Mouse (Mus musculus): ENCODE measurements at regions not wholly inside any gene's neighbourhood (a gene's known extent, or its start where the extent isn't known, plus 50 kb on each side); places are given as distances from the start of the nearest gene placed in this dataset.

GRCm38 (mm10) chrX:161582019-161582659 lies 134.7 kb upstream of the Rai2 start:
- H3K9ac ChIP-seq (replicated peaks; ENCODE audit: low read depth, low read length) = no peak overlapping the region
- no peaks in the 10 kb centered on the region for H3K4me1 ChIP-seq (ENCODE audit: control insufficient read depth, insufficient read depth, low read length)
- no peaks in the 10 kb centered on the region for H3K27me3 ChIP-seq (ENCODE audit: control insufficient read depth, insufficient read depth, low read length)
- no peak overlapping the region for H3K27ac ChIP-seq (ENCODE audit: low read length)
- ATAC-seq (ENCODE audit: insufficient number of reproducible peaks, insufficient read depth, low FRiP score, low read depth) = no peak
- no peak overlapping the region for H3K4me2 ChIP-seq (replicated peaks; ENCODE audit: low read depth, low read length)
- no peaks in the 10 kb centered on the region for H3K36me3 ChIP-seq (ENCODE audit: control insufficient read depth, insufficient read depth, low read length)
- WGBS = 72% methylated on average over 5 of the region's 5 CpGs
- H3K4me3 ChIP-seq (ENCODE audit: low read depth, low read length) = no peak overlapping the region
- no peaks in the 10 kb centered on the region for H3K9me3 ChIP-seq (ENCODE audit: control insufficient read depth, low read depth, low read length)

- WGBS = 80% methylated on average over 2 of the region's 2 CpGs
- no peak overlapping the region for H3K4me2 ChIP-seq (replicated peaks; ENCODE audit: low read depth, low read length)
These were observed 133.0 kb upstream of the Rai2 start for GRCm38 (mm10) chrX:161583872-161584271.

GRCm38 (mm10) chrX:161633869-161634268 lies 83.0 kb upstream of the Rai2 start:
- Histone ChIP-seq H3K4me2 (replicated peaks; ENCODE audit: low read depth, low read length) (no peak overlapping the region), H3K27ac (ENCODE audit: low read length) (no peak overlapping the region), H3K9me3 (ENCODE audit: control insufficient read depth, low read depth, low read length) (no peaks in the 10 kb centered on the region), H3K27me3 (ENCODE audit: control insufficient read depth, insufficient read depth, low read length) (no peaks in the 10 kb centered on the region), H3K4me3 (ENCODE audit: low read depth, low read length) (no peak overlapping the region), H3K36me3 (ENCODE audit: control insufficient read depth, insufficient read depth, low read length) (no peaks in the 10 kb centered on the region), H3K9ac (replicated peaks; ENCODE audit: low read depth, low read length) (no peak overlapping the region), H3K4me1 (ENCODE audit: control insufficient read depth, insufficient read depth, low read length) (no peaks in the 10 kb centered on the region)
- 80% methylated on average over 5 of the region's 5 CpGs for WGBS
- ATAC-seq (ENCODE audit: insufficient number of reproducible peaks, insufficient read depth, low FRiP score, low read depth) = no peak

More at GRCm38 (mm10) chrX:161583872-161584271, 133.0 kb upstream of the Rai2 start:
- Histone ChIP-seq H3K27ac (ENCODE audit: low read length) (no peak overlapping the region), H3K4me3 (ENCODE audit: low read depth, low read length) (no peak overlapping the region), H3K27me3 (ENCODE audit: control insufficient read depth, insufficient read depth, low read length) (no peaks in the 10 kb centered on the region), H3K9ac (replicated peaks; ENCODE audit: low read depth, low read length) (no peak overlapping the region), H3K36me3 (ENCODE audit: control insufficient read depth, insufficient read depth, low read length) (no peaks in the 10 kb centered on the region), H3K9me3 (ENCODE audit: control insufficient read depth, low read depth, low read length) (no peaks in the 10 kb centered on the region), H3K4me1 (ENCODE audit: control insufficient read depth, insufficient read depth, low read length) (no peaks in the 10 kb centered on the region)
- ATAC-seq (ENCODE audit: insufficient number of reproducible peaks, insufficient read depth, low FRiP score, low read depth) = no peak

GRCm38 (mm10) chrX:161634342-161634741 lies 82.5 kb upstream of the Rai2 start:
- WGBS = 71% methylated on average over 2 of the region's 2 CpGs
- ATAC-seq (ENCODE audit: insufficient number of reproducible peaks, insufficient read depth, low FRiP score, low read depth) = no peak

GRCm38 (mm10) chrX:161635678-161636077 lies 81.2 kb upstream of the Rai2 start:
- H3K4me1 ChIP-seq (ENCODE audit: control insufficient read depth, insufficient read depth, low read length) = no peaks in the 10 kb centered on the region
- H3K9ac ChIP-seq (replicated peaks; ENCODE audit: low read depth, low read length) = no peak overlapping the region
- no peak overlapping the region for H3K4me3 ChIP-seq (ENCODE audit: low read depth, low read length)
- no peak for ATAC-seq (ENCODE audit: insufficient number of reproducible peaks, insufficient read depth, low FRiP score, low read depth)
- no peak overlapping the region for H3K4me2 ChIP-seq (replicated peaks; ENCODE audit: low read depth, low read length)
- H3K36me3 ChIP-seq (ENCODE audit: control insufficient read depth, insufficient read depth, low read length) = no peaks in the 10 kb centered on the region
- 43% methylated on average over 9 of the region's 9 CpGs for WGBS
- H3K27ac ChIP-seq (ENCODE audit: low read length) = no peak overlapping the region
- H3K27me3 ChIP-seq (ENCODE audit: control insufficient read depth, insufficient read depth, low read length) = no peaks in the 10 kb centered on the region
- no peaks in the 10 kb centered on the region for H3K9me3 ChIP-seq (ENCODE audit: control insufficient read depth, low read depth, low read length)

More at GRCm38 (mm10) chrX:161634342-161634741, 82.5 kb upstream of the Rai2 start:
- no peak overlapping the region for H3K27ac ChIP-seq (ENCODE audit: low read length)
- no peaks in the 10 kb centered on the region for H3K27me3 ChIP-seq (ENCODE audit: control insufficient read depth, insufficient read depth, low read length)
- H3K4me3 ChIP-seq (ENCODE audit: low read depth, low read length) = no peak overlapping the region
- no peaks in the 10 kb centered on the region for H3K4me1 ChIP-seq (ENCODE audit: control insufficient read depth, insufficient read depth, low read length)
- no peaks in the 10 kb centered on the region for H3K9me3 ChIP-seq (ENCODE audit: control insufficient read depth, low read depth, low read length)
- H3K36me3 ChIP-seq (ENCODE audit: control insufficient read depth, insufficient read depth, low read length) = no peaks in the 10 kb centered on the region
- no peak overlapping the region for H3K9ac ChIP-seq (replicated peaks; ENCODE audit: low read depth, low read length)
- H3K4me2 ChIP-seq (replicated peaks; ENCODE audit: low read depth, low read length) = no peak overlapping the region

- no peak for ATAC-seq (ENCODE audit: insufficient number of reproducible peaks, insufficient read depth, low FRiP score, low read depth)
- Histone ChIP-seq H3K27ac (ENCODE audit: low read length) (no peak overlapping the region), H3K9ac (replicated peaks; ENCODE audit: low read depth, low read length) (no peak overlapping the region), H3K27me3 (ENCODE audit: control insufficient read depth, insufficient read depth, low read length) (no peaks in the 10 kb centered on the region), H3K4me3 (ENCODE audit: low read depth, low read length) (no peak overlapping the region), H3K4me1 (ENCODE audit: control insufficient read depth, insufficient read depth, low read length) (no peaks in the 10 kb centered on the region), H3K9me3 (ENCODE audit: control insufficient read depth, low read depth, low read length) (no peaks in the 10 kb centered on the region), H3K36me3 (ENCODE audit: control insufficient read depth, insufficient read depth, low read length) (no peaks in the 10 kb centered on the region), H3K4me2 (replicated peaks; ENCODE audit: low read depth, low read length) (no peak overlapping the region)
- 77% methylated on average over 2 of the region's 2 CpGs for WGBS
These were observed 63.8 kb upstream of the Rai2 start for GRCm38 (mm10) chrX:161653106-161653505.

- no peak overlapping the region for H3K4me3 ChIP-seq (ENCODE audit: low read depth, low read length)
- no peaks in the 10 kb centered on the region for H3K36me3 ChIP-seq (ENCODE audit: control insufficient read depth, insufficient read depth, low read length)
- no peak overlapping the region for H3K4me2 ChIP-seq (replicated peaks; ENCODE audit: low read depth, low read length)
- ATAC-seq (ENCODE audit: insufficient number of reproducible peaks, insufficient read depth, low FRiP score, low read depth) = no peak
- no peak overlapping the region for H3K27ac ChIP-seq (ENCODE audit: low read length)
- 66% methylated on average over 3 of the region's 3 CpGs for WGBS
- no peaks in the 10 kb centered on the region for H3K4me1 ChIP-seq (ENCODE audit: control insufficient read depth, insufficient read depth, low read length)
- no peaks in the 10 kb centered on the region for H3K27me3 ChIP-seq (ENCODE audit: control insufficient read depth, insufficient read depth, low read length)
- H3K9ac ChIP-seq (replicated peaks; ENCODE audit: low read depth, low read length) = no peak overlapping the region
- no peaks in the 10 kb centered on the region for H3K9me3 ChIP-seq (ENCODE audit: control insufficient read depth, low read depth, low read length)
These were observed 56.8 kb upstream of the Rai2 start for GRCm38 (mm10) chrX:161660106-161660505.

GRCm38 (mm10) chrX:161661936-161662335 lies 54.9 kb upstream of the Rai2 start:
- 76% methylated on average over 2 of the region's 2 CpGs for WGBS
- no peak for ATAC-seq (ENCODE audit: insufficient number of reproducible peaks, insufficient read depth, low FRiP score, low read depth)
- H3K4me2 ChIP-seq (replicated peaks; ENCODE audit: low read depth, low read length) = no peak overlapping the region

More at GRCm38 (mm10) chrX:161661936-161662335, 54.9 kb upstream of the Rai2 start:
- Histone ChIP-seq H3K27me3 (ENCODE audit: control insufficient read depth, insufficient read depth, low read length) (no peaks in the 10 kb centered on the region), H3K4me1 (ENCODE audit: control insufficient read depth, insufficient read depth, low read length) (no peaks in the 10 kb centered on the region), H3K4me3 (ENCODE audit: low read depth, low read length) (no peak overlapping the region), H3K27ac (ENCODE audit: low read length) (no peak overlapping the region), H3K9me3 (ENCODE audit: control insufficient read depth, low read depth, low read length) (no peaks in the 10 kb centered on the region), H3K9ac (replicated peaks; ENCODE audit: low read depth, low read length) (no peak overlapping the region), H3K36me3 (ENCODE audit: control insufficient read depth, insufficient read depth, low read length) (no peaks in the 10 kb centered on the region)

Data from stomach, embryonic 14.5 days (tissue).